Mouse (Mus musculus) heart, embryonic 16.5 days (tissue): ENCODE measurements around the gene Agbl3. TPM values are rescaled to one million over a fixed set of nuclear protein-coding genes. Genes with fewer than 3 reads are reported as not detected.

ENCODE experiments used
- ATAC-seq: fragments of 200-750 bp; cut with Nextera tagmentation; replicated peaks from 2 replicates; pipeline ENCODE4 v1.8.0; 2017; ENCODE audit warnings: moderate number of reproducible peaks; ENCODE audit not compliant: insufficient read depth, low FRiP score; ENCODE audit errors: extremely low read depth
- H3K27ac ChIP-seq: fragments of 300-500 bp; sonication (generic); 2 replicates; pipeline ENCODE4 v1.5.1; 2014; ENCODE audit warnings: mild to moderate bottlenecking, low read length, control low read depth, moderate library complexity
- H3K27me3 ChIP-seq: fragments of 300-500 bp; sonication (generic); 2 replicates; pipeline ENCODE4 v1.6.1; 2014; ENCODE audit warnings: low read length, mixed read lengths; ENCODE audit not compliant: control insufficient read depth, insufficient read depth
- H3K36me3 ChIP-seq: fragments of 300-500 bp; sonication (generic); 2 replicates; pipeline ENCODE4 v1.6.1; 2014; ENCODE audit not compliant: control insufficient read depth, insufficient read depth
- H3K4me1 ChIP-seq: fragments of 300-500 bp; sonication (generic); 2 replicates; pipeline ENCODE4 v1.6.1; 2014; ENCODE audit warnings: low read length, mixed read lengths; ENCODE audit not compliant: control insufficient read depth, insufficient read depth
- H3K4me2 ChIP-seq: fragments of 300-500 bp; sonication (generic); 2 replicates; pipeline ENCODE4 v1.6.1; 2014; ENCODE audit warnings: low read depth, mild to moderate bottlenecking, control low read depth, low read length
- H3K4me3 ChIP-seq: fragments of 300-500 bp; sonication (generic); 2 replicates; pipeline ENCODE4 v1.5.1; 2014; ENCODE audit warnings: mild to moderate bottlenecking, control low read depth, low read length
- H3K9ac ChIP-seq: fragments of 300-500 bp; sonication (generic); 2 replicates; pipeline ENCODE4 v1.6.1; 2014; ENCODE audit warnings: low read length, control low read depth
- H3K9me3 ChIP-seq: fragments of 300-500 bp; sonication (generic); replicated peaks from 2 replicates; pipeline ENCODE4 v1.6.1; 2016; ENCODE audit warnings: low read length; ENCODE audit not compliant: control insufficient read depth
- WGBS: fragments of 180-500 bp; shearing (Covaris S2); extraction: QIAGEN DNeasy Blood & Tissue Kit; methylation state at CpG from one replicate; pipeline ENCODE4 v1.1.7; 2014; 5-methylcytosine and 5-hydroxymethylcytosine counted together
- polyA plus RNA-seq: library from polyadenylated mRNA; unstranded; fragments of >200 nt; fragmentation: Nextera tagmentation; extraction: Ambion mirVana; gene quantifications from 2 replicates; pipeline ENCODE4 v1.2.1, GENCODE M21; 2015

The Agbl3 gene
- polyA plus RNA-seq, 1 experiment from 2014 or later = 7.9 TPM

- Histone ChIP-seq H3K9me3 (no peaks in the 10 kb centered on the region), H3K4me3 (no peak overlapping the region), H3K4me2 (no peak overlapping the region), H3K27ac (no peak overlapping the region), H3K4me1 (no peaks in the 10 kb centered on the region; the same call in 1 of the 2 replicates), H3K36me3 (peaks cover 7% of the 10 kb centered on the region; the same call in 1 of the 2 replicates), H3K9ac (no peak overlapping the region), H3K27me3 (no peaks in the 10 kb centered on the region)
- WGBS = 80% methylated on average over 2 of the region's 2 CpGs
- no peak for ATAC-seq
These were observed 3.1 kb upstream of the Agbl3 start for GRCm38 (mm10) chr6:34777094-34777493.

- no peak overlapping the region for H3K4me3 ChIP-seq
- H3K9me3 ChIP-seq = no peaks in the 10 kb centered on the region
- H3K4me2 ChIP-seq = no peak overlapping the region
- H3K36me3 ChIP-seq = peaks cover 2% of the 10 kb centered on the region; the same call in 1 of the 2 replicates
- no peaks in the 10 kb centered on the region; the same call in 1 of the 2 replicates for H3K4me1 ChIP-seq
- 72% methylated on average over 10 of the region's 10 CpGs for WGBS
- H3K27ac ChIP-seq = no peak overlapping the region
- H3K27me3 ChIP-seq = no peaks in the 10 kb centered on the region
- H3K9ac ChIP-seq = no peak overlapping the region
- no peak for ATAC-seq
These were observed 2.1 kb upstream of the Agbl3 start for GRCm38 (mm10) chr6:34777981-34778668.

- no peaks in the 10 kb centered on the region; the same call in 1 of the 2 replicates for H3K4me1 ChIP-seq
- H3K9ac ChIP-seq = peak overlapping the region; percentile 96
- 3% methylated on average over 13 of the region's 13 CpGs for WGBS
- no peaks in the 10 kb centered on the region for H3K36me3 ChIP-seq
- H3K4me2 ChIP-seq = peak overlapping the region; percentile 83
- no peaks in the 10 kb centered on the region for H3K27me3 ChIP-seq
- H3K4me3 ChIP-seq = peak overlapping the region; percentile 79
- peak overlapping the region; percentile 99 for H3K27ac ChIP-seq
- ATAC-seq = no peak
- no peaks in the 10 kb centered on the region for H3K9me3 ChIP-seq
These were observed 684 bp downstream of the Agbl3 start for GRCm38 (mm10) chr6:34780943-34781289.

GRCm38 (mm10) chr6:34782493-34782892, 2.3 kb downstream of the Agbl3 start:
- Histone ChIP-seq H3K36me3 (peaks cover under 1% of the 10 kb centered on the region; the same call in 1 of the 2 replicates), H3K9me3 (no peaks in the 10 kb centered on the region), H3K4me3 (no peak overlapping the region), H3K4me1 (no peaks in the 10 kb centered on the region; the same call in 1 of the 2 replicates), H3K4me2 (no peak overlapping the region), H3K9ac (no peak overlapping the region), H3K27ac (no peak overlapping the region), H3K27me3 (no peaks in the 10 kb centered on the region)
- ATAC-seq = no peak
- 92% methylated on average over 1 of the region's 1 CpGs for WGBS

GRCm38 (mm10) chr6:34796881-34797280, 16.6 kb downstream of the Agbl3 start:
- Histone ChIP-seq H3K36me3 (no peaks in the 10 kb centered on the region), H3K4me3 (no peak overlapping the region), H3K27me3 (no peaks in the 10 kb centered on the region), H3K27ac (no peak overlapping the region), H3K4me1 (no peaks in the 10 kb centered on the region), H3K9ac (no peak overlapping the region), H3K4me2 (no peak overlapping the region), H3K9me3 (no peaks in the 10 kb centered on the region)
- 76% methylated on average over 3 of the region's 3 CpGs for WGBS
- no peak for ATAC-seq

GRCm38 (mm10) chr6:34797887-34798286, 17.7 kb downstream of the Agbl3 start:
- 67% methylated on average over 3 of the region's 3 CpGs for WGBS

GRCm38 (mm10) chr6:34805582-34805981, 25.4 kb downstream of the Agbl3 start:
- ATAC-seq = no peak

More at GRCm38 (mm10) chr6:34797887-34798286, 17.7 kb downstream of the Agbl3 start:
- no peak overlapping the region for H3K27ac ChIP-seq
- H3K4me2 ChIP-seq = no peak overlapping the region
- H3K4me3 ChIP-seq = no peak overlapping the region
- H3K9me3 ChIP-seq = no peaks in the 10 kb centered on the region
- H3K9ac ChIP-seq = no peak overlapping the region
- H3K27me3 ChIP-seq = no peaks in the 10 kb centered on the region
- H3K36me3 ChIP-seq = no peaks in the 10 kb centered on the region
- H3K4me1 ChIP-seq = no peaks in the 10 kb centered on the region
- no peak for ATAC-seq

GRCm38 (mm10) chr6:34810651-34811050, 30.4 kb downstream of the Agbl3 start:
- no peaks in the 10 kb centered on the region for H3K4me1 ChIP-seq
- H3K36me3 ChIP-seq = no peaks in the 10 kb centered on the region
- H3K27me3 ChIP-seq = no peaks in the 10 kb centered on the region
- WGBS = 78% methylated on average over 4 of the region's 4 CpGs
- no peak overlapping the region for H3K4me2 ChIP-seq
- no peak overlapping the region for H3K27ac ChIP-seq
- H3K4me3 ChIP-seq = no peak overlapping the region
- no peaks in the 10 kb centered on the region for H3K9me3 ChIP-seq
- no peak for ATAC-seq
- H3K9ac ChIP-seq = no peak overlapping the region

More at GRCm38 (mm10) chr6:34805582-34805981, 25.4 kb downstream of the Agbl3 start:
- Histone ChIP-seq H3K9me3 (no peaks in the 10 kb centered on the region), H3K4me3 (no peak overlapping the region), H3K4me2 (no peak overlapping the region), H3K9ac (no peak overlapping the region), H3K27ac (no peak overlapping the region), H3K36me3 (no peaks in the 10 kb centered on the region), H3K27me3 (no peaks in the 10 kb centered on the region), H3K4me1 (no peaks in the 10 kb centered on the region)
- 39% methylated on average over 2 of the region's 2 CpGs for WGBS

- Histone ChIP-seq H3K4me2 (no peak overlapping the region), H3K27me3 (no peaks in the 10 kb centered on the region), H3K9ac (no peak overlapping the region), H3K9me3 (no peaks in the 10 kb centered on the region), H3K27ac (no peak overlapping the region), H3K4me3 (no peak overlapping the region), H3K36me3 (no peaks in the 10 kb centered on the region), H3K4me1 (no peaks in the 10 kb centered on the region)
- no peak for ATAC-seq
These were observed 44.2 kb downstream of the Agbl3 start for GRCm38 (mm10) chr6:34824406-34824805.
